Mouse (Mus musculus) hindbrain, embryonic 13.5 days (tissue): ENCODE results near the gene Prkacb. TPM values are rescaled to one million over a fixed set of nuclear protein-coding genes. Genes with fewer than 3 reads are reported as not detected.

ENCODE experiments used
- ATAC-seq: fragments of 200-750 bp; cut with Nextera tagmentation; 2 replicates; pipeline ENCODE4 v1.8.0; 2017; ENCODE audit warnings: moderate TSS enrichment; ENCODE audit not compliant: low FRiP score
- H3K27ac ChIP-seq: fragments of 300-500 bp; sonication (generic); 2 replicates; pipeline ENCODE4 v1.5.1; 2015; ENCODE audit warnings: inconsistent platforms, mild to moderate bottlenecking, moderate library complexity
- H3K27me3 ChIP-seq: fragments of 300-500 bp; sonication (generic); 2 replicates; pipeline ENCODE4 v1.6.1; 2015; ENCODE audit warnings: mild to moderate bottlenecking, inconsistent platforms
- H3K36me3 ChIP-seq: fragments of 300-500 bp; sonication (generic); 2 replicates; pipeline ENCODE4 v1.6.1; 2015; ENCODE audit warnings: mild to moderate bottlenecking, inconsistent platforms
- H3K4me1 ChIP-seq: fragments of 300-500 bp; sonication (generic); replicated peaks from 2 replicates; pipeline ENCODE4 v1.6.1; 2015; ENCODE audit warnings: inconsistent platforms
- H3K4me2 ChIP-seq: fragments of 300-500 bp; sonication (generic); 2 replicates; pipeline ENCODE4 v1.6.1; 2015; ENCODE audit warnings: inconsistent platforms, mild to moderate bottlenecking, moderate library complexity
- H3K4me3 ChIP-seq: fragments of 300-500 bp; sonication (generic); 2 replicates; pipeline ENCODE4 v1.5.1; 2015; ENCODE audit warnings: mild to moderate bottlenecking, inconsistent platforms
- H3K9ac ChIP-seq: fragments of 300-500 bp; sonication (generic); 2 replicates; pipeline ENCODE4 v1.6.1; 2015; ENCODE audit warnings: mild to moderate bottlenecking, inconsistent platforms
- H3K9me3 ChIP-seq: fragments of 300-500 bp; sonication (generic); 2 replicates; pipeline ENCODE4 v1.6.1; 2016; ENCODE audit warnings: inconsistent platforms
- WGBS: fragments of 180-500 bp; shearing (Covaris S2); methylation state at CpG from one replicate; pipeline ENCODE4 v1.1.7; 2015; 5-methylcytosine and 5-hydroxymethylcytosine counted together
- polyA plus RNA-seq: library from polyadenylated mRNA; unstranded; fragments of >200 nt; fragmentation: Nextera tagmentation; extraction: Ambion mirVana; gene quantifications from 2 replicates; pipeline ENCODE4 v1.2.1, GENCODE M21; 2015

The Prkacb gene
- polyA plus RNA-seq: 133 and 140 TPM in 2 replicates

DNA sequence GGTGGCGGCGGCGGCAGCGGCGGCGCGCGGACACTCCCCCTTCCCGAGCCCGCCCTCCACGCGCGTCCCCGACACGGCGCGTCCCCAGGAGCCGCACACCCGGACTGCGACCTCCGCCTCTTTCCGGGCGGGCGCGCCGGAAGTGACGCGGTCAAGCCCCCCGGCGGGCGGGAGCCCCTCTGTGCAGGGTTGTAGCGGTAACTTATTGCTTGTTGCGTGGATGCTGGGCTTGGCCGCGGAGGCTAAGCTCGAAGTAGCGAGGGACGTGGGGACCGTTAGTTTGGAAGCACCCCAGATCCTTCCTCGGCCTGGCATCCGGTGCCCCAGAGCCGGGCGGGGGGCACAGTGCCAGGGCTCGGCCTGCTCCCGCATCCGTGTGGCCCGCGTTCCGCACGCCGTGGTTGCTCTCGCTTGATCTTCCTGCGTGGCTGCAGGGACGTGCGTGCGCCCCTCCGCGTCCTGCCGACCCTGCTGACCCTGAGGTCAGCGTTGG, at the start of gene Prkacb:
Gene Prkacb, minus strand, starts transcription at position 90 of the 493 bp plus-strand sequence.
- peak within 1 kb of the TSS; percentile 95 for H3K27ac ChIP-seq
- H3K4me3 ChIP-seq: peak within 1 kb of the TSS; percentile 99
- H3K9ac ChIP-seq: peak within 1 kb of the TSS; percentile 98
- H3K4me1 ChIP-seq: peaks cover 20% of the 10 kb centered on the region
- under 1% methylated on average over 58 of the region's 60 CpGs for WGBS
- peak; percentile 98 for ATAC-seq
- H3K27me3 ChIP-seq: no peaks in the 10 kb centered on the region
- H3K36me3 ChIP-seq: no peaks in the 10 kb centered on the region
- H3K4me2 ChIP-seq: peak within 1 kb of the TSS; percentile 83
- no peaks in the 10 kb centered on the region for H3K9me3 ChIP-seq

DNA sequence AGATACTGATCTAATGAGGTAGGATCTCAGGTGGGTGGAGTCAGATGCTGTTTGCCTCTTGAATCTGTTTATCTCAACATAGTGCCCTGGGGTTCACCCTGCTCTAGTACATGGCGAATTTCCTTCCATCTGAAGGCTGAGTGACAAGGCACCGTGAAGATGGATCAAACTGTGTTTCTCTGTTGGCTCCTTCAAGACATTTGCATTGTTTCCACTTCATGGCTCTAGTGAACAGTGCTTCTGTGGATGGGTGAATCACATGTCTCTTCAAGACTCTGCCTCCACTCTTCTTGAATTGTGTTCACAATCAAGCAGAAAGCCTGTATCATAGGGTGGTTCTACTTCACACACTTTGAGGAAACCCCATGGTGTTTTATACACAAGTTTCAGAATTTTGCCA, 47.5 kb upstream of the Prkacb start:
- Histone ChIP-seq H3K27ac (no peak overlapping the region), H3K9me3 (no peaks in the 10 kb centered on the region), H3K4me3 (no peak overlapping the region), H3K4me2 (no peak overlapping the region), H3K4me1 (no peaks in the 10 kb centered on the region), H3K27me3 (no peaks in the 10 kb centered on the region), H3K9ac (no peak overlapping the region), H3K36me3 (no peaks in the 10 kb centered on the region)
- 74% methylated on average over 2 of the region's 2 CpGs for WGBS
- ATAC-seq: no peak

DNA sequence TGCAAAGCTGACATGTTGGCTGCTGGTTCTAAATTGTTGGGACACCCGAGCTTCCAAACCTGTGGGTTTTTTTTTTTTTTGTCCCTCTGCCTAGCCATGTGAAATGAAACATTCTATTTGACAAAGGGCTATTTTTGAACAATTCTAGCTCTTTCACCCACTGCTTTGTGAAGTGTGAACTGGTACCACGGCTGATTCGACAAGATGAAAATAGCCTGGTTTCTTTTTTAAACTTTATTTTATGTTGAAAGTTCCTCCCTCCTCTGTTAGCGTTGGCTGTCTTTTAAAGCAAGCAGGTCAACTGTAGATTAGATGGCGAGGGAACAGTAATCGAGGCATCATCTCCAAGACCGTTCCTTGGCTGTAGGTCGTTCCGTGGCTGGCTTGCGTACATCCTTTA, 44.6 kb upstream of the Prkacb start:
- no peak overlapping the region for H3K27ac ChIP-seq
- no peak overlapping the region for H3K9ac ChIP-seq
- 85% methylated on average over 10 of the region's 10 CpGs for WGBS
- H3K36me3 ChIP-seq: no peaks in the 10 kb centered on the region
- no peak overlapping the region for H3K4me3 ChIP-seq
- no peak overlapping the region for H3K4me2 ChIP-seq
- ATAC-seq: no peak
- H3K27me3 ChIP-seq: no peaks in the 10 kb centered on the region
- peaks cover 22% of the 10 kb centered on the region for H3K4me1 ChIP-seq
- no peaks in the 10 kb centered on the region for H3K9me3 ChIP-seq

DNA sequence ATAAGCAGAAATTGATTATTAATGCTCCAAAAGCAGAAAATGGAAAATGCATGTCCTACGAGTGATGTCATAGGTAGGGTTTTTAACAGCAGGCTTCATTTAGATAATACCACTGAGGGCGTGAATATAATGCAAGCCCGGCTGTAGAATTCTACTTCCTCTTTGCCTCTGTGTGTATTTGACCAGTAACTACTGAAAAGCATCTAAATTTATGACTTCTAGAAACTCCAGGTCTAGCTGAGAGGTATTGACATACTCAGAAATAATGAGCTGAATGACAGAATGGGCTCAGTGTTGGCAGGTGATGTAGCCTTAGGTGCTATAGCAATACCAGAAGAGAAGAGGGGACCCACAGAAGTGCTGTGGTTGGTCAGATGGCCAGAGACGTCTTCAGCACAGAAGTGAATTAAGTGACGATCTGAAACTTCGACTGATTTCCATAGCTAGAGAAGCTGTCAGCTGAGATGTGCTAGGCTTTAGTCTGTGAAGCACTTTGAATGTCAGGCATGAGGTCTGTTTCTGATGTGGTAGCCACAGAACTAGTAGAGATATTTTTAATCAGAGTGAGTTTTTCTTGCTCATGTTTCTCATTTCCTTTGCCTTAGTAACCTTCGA, 41.8 kb upstream of the Prkacb start:
- Histone ChIP-seq H3K9ac (no peak overlapping the region), H3K27me3 (no peaks in the 10 kb centered on the region), H3K9me3 (no peaks in the 10 kb centered on the region), H3K36me3 (no peaks in the 10 kb centered on the region), H3K4me1 (peaks cover 26% of the 10 kb centered on the region), H3K4me2 (peak overlapping the region; percentile 73), H3K27ac (no peak overlapping the region), H3K4me3 (peak overlapping the region; percentile 3; the same call in 1 of the 2 replicates)
- no peak for ATAC-seq
- 74% methylated on average over 7 of the region's 7 CpGs for WGBS

DNA sequence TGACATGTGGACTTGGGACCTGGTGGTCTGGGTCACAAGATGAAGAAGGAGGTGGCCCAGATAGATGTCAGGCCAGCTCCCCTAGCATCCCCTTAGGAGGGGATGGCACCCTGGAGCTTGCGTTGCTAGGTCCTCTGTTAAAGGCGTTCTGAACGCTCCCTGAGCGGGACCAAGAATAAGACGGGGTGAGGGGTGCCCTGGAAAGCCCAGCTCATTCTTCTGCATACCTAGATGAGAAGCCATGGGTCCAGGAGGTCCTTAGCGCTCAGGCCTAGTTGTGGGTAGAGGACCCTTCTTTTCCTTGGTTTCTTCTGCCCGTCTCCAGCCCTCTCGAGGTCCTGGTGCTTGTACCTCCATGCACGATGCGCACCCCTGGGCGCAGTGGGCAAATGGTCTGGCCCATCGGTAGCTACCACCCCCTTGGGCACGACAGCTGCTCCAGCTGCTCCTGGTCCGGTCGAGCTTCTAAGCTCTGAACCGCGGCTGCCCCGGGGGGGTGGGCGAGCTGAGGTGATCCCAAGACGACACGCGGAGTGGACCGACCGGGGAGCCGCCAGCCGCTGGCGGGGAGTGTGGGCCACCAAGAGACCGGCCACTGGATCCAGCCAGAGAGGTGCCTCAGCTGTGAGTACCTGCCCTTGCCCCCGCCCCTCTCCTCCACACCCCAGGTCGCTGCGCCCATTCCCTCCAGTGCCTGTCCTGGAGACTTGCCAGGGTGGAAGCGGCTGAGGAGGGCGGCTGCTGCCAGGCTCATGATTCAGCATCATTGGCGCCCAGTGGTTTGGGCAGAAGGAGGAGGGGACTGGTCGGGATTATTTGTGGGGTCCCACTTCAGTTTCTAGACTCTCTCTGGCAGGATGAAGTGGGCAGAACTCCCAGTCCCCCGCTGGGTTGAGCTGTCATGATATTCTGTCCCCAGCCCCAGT, 39.4 kb upstream of the Prkacb start, which contains the start of gene Ttll7:
Gene Ttll7, plus strand, starts transcription at position 402 of the 926 bp plus-strand sequence.
- Histone ChIP-seq H3K27me3 (no peaks in the 10 kb centered on the region), H3K9me3 (no peaks in the 10 kb centered on the region), H3K4me1 (peaks cover 26% of the 10 kb centered on the region), H3K4me2 (peak within 1 kb of the TSS; percentile 73), H3K27ac (peak within 1 kb of the TSS; percentile 87), H3K4me3 (peak within 1 kb of the TSS; percentile 82), H3K36me3 (no peaks in the 10 kb centered on the region), H3K9ac (peak within 1 kb of the TSS; percentile 88)
- ATAC-seq: peak; percentile 98
- under 1% methylated on average over 36 of the region's 36 CpGs for WGBS

DNA sequence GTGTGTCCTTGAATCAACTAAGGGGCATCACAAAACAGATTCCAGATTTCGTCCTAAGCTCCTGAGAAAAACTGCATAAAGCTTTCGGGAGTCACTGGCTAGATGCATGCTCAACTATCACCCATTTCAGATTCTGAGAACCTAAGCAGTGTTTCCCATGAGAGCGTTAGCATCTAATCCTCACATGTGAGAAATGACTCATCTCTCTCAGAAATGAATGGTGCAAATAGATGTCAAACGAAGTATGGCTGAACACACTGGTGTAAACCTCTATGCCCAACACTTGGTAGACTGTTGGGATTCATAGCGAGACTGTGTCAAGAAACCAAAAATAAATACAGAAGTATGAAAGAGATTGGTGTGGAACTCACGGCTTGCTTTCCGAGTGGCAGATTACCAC, 36.6 kb upstream of the Prkacb start:
- no peak for ATAC-seq
- Histone ChIP-seq H3K4me2 (no peak overlapping the region), H3K4me3 (no peak overlapping the region), H3K9ac (no peak overlapping the region), H3K27me3 (no peaks in the 10 kb centered on the region), H3K4me1 (peaks cover 22% of the 10 kb centered on the region), H3K9me3 (no peaks in the 10 kb centered on the region), H3K27ac (no peak overlapping the region), H3K36me3 (no peaks in the 10 kb centered on the region)
- WGBS: 88% methylated on average over 7 of the region's 7 CpGs

DNA sequence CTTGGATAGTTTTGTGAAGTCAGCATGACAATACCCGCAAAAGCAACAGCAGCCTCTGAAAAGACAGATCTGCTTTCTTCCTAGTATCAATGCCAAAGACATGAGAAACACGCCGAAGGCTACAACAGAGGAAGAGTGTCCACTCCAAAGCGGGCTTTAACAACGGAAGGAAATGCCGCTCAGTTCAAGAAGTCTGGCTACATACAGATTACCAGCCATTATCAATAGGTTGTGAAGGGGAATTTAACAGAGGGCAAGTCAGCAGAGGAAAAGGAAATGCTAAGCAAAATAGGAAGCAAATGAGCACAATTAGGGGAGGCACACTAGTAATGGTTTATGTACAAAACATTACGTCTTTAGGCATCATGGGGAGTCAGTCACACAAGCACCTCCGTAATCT, 35.3 kb upstream of the Prkacb start:
- Histone ChIP-seq H3K27ac (no peak overlapping the region), H3K9me3 (no peaks in the 10 kb centered on the region), H3K4me1 (peaks cover 14% of the 10 kb centered on the region), H3K4me3 (no peak overlapping the region), H3K9ac (no peak overlapping the region), H3K27me3 (no peaks in the 10 kb centered on the region), H3K4me2 (no peak overlapping the region), H3K36me3 (no peaks in the 10 kb centered on the region)
- no peak for ATAC-seq
- 89% methylated on average over 8 of the region's 8 CpGs for WGBS

DNA sequence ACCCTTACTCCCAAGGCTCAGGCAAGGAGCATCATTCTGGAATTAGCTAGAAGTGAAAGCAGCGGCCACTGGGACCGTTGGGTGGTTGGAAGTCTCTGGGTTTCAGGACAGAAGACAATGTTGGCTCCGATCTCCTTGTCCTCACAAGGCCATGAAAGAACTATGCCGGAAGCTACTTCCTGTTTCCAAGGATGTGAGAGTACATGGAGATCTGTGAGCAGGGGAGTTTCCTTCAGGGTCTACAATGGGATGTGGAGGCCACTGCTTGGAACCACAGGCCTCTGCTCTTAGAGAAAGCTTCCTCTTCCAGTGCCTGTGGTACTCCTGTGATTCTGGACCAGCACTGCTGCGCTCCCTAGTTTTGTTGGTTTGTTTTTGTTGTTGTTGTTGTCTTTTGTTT, 33.4 kb upstream of the Prkacb start:
- Histone ChIP-seq H3K9ac (no peak overlapping the region), H3K27ac (no peak overlapping the region), H3K4me3 (no peak overlapping the region), H3K9me3 (no peaks in the 10 kb centered on the region), H3K36me3 (no peaks in the 10 kb centered on the region), H3K4me2 (no peak overlapping the region), H3K27me3 (no peaks in the 10 kb centered on the region), H3K4me1 (peaks cover 4% of the 10 kb centered on the region)
- no peak for ATAC-seq
- WGBS: 86% methylated on average over 5 of the region's 5 CpGs

DNA sequence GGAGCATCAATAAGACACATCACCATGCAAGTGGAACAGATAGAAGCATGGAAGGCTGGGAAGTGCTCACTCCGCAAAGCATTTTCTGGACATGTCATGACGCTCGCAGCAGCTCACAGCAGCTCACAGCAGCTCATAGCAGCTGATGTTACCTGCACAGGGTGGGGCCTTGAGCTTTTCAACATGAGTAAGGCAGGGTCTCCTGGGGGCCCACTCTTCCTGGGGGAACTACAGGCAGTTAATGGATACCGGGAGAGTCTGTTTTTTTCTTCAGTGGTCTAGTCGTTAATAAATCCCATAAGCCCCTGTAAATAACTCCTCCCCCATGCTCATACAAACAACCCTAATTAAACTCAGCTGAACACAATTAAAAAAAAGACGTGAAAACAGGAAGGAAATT, 30.7 kb upstream of the Prkacb start:
- H3K9ac ChIP-seq: no peak overlapping the region
- 61% methylated on average over 6 of the region's 6 CpGs for WGBS

DNA sequence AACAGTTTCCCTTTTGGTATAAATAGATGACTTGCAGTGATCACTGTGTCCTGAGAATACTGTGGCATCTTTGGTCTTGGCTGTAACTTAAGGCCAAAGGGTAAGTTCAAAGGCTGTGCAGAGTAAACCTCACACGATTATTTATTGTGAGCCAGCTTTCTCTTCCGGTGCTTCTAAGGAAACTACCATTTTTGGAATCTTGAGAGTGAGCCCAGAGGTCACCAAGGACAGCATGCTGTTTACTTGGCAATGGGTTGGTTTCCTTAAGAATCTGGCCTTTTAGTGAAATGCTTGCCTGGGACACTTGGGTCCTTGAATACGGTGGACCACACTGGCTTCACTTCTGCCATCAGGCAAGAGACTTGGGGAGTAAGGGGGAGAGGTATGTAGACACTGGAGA, 30.0 kb upstream of the Prkacb start:
- Histone ChIP-seq H3K9me3 (no peaks in the 10 kb centered on the region), H3K9ac (no peak overlapping the region), H3K36me3 (no peaks in the 10 kb centered on the region), H3K27me3 (no peaks in the 10 kb centered on the region), H3K27ac (no peak overlapping the region), H3K4me2 (no peak overlapping the region), H3K4me1 (peaks cover 4% of the 10 kb centered on the region), H3K4me3 (no peak overlapping the region)
- 76% methylated on average over 3 of the region's 3 CpGs for WGBS
- ATAC-seq: no peak

More for the DNA sequence above, 30.7 kb upstream of the Prkacb start:
- Histone ChIP-seq H3K27ac (peak overlapping the region; percentile 52), H3K4me3 (no peak overlapping the region), H3K4me2 (no peak overlapping the region), H3K27me3 (no peaks in the 10 kb centered on the region), H3K4me1 (peaks cover 4% of the 10 kb centered on the region), H3K9me3 (no peaks in the 10 kb centered on the region), H3K36me3 (no peaks in the 10 kb centered on the region)
- ATAC-seq: no peak

DNA sequence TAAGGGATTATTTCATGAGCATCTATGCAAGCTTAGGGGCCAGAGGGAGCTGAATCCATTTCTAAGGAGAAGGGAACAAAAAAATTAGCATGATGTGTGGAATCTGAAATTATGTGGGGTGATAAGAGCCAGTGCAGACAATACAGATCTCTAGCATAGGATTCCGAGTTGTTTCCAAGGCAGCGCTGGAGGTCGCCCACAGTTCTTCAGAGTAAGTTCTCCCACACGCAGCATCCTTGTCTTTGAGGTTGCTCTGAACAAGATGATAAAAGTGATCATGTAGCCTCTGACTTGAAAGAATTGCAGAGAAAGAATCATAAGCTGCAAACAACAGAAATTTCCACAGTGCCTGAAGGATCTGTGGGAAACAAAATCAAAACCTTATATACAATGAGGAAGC, 7.9 kb upstream of the Prkacb start:
- ATAC-seq: no peak
- Histone ChIP-seq H3K4me2 (no peak overlapping the region), H3K4me1 (no peaks in the 10 kb centered on the region), H3K9me3 (no peaks in the 10 kb centered on the region), H3K27ac (no peak overlapping the region), H3K4me3 (no peak overlapping the region), H3K36me3 (no peaks in the 10 kb centered on the region), H3K27me3 (peaks cover 5% of the 10 kb centered on the region; the same call in 1 of the 2 replicates), H3K9ac (no peak overlapping the region)
- 90% methylated on average over 4 of the region's 4 CpGs for WGBS

DNA sequence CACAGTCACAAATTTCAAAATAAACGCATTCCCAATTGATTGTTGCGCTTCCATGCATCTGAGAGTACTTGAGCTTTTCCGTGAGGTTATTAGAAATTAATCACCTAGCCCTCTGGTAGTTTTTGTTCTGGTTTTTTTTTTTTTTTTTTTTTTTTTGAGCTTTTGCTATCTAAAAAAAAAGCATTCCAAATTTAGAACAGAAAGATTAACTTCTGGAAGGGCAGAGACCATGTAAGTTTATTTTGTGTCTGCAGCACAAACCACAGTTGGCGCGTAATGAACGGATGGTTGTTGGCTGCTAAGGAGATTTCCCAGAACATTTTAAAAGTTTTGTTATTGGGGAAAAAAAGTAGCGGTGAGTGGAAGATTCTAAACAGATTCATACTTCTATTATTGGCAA, 834 bp upstream of the Prkacb start:
- H3K9me3 ChIP-seq: no peaks in the 10 kb centered on the region
- H3K27ac ChIP-seq: no peak overlapping the region; the same call in 1 of the 2 replicates
- peaks cover 20% of the 10 kb centered on the region for H3K4me1 ChIP-seq
- peak overlapping the region; percentile 78 for H3K4me2 ChIP-seq
- no peaks in the 10 kb centered on the region for H3K27me3 ChIP-seq
- H3K36me3 ChIP-seq: no peaks in the 10 kb centered on the region
- no peak for ATAC-seq
- H3K4me3 ChIP-seq: peak overlapping the region; percentile 99
- WGBS: 66% methylated on average over 7 of the region's 7 CpGs
- H3K9ac ChIP-seq: peak overlapping the region; percentile 98
